Mouse (Mus musculus): ENCODE results near the gene Cdh4. TPM values are rescaled to one million over a fixed set of nuclear protein-coding genes. Genes with fewer than 3 reads are reported as not detected.

Gene Cdh4
- total and polyA plus RNA-seq, 2 experiments from 2014 or later: 0.51 to 2.1 TPM

DNA sequence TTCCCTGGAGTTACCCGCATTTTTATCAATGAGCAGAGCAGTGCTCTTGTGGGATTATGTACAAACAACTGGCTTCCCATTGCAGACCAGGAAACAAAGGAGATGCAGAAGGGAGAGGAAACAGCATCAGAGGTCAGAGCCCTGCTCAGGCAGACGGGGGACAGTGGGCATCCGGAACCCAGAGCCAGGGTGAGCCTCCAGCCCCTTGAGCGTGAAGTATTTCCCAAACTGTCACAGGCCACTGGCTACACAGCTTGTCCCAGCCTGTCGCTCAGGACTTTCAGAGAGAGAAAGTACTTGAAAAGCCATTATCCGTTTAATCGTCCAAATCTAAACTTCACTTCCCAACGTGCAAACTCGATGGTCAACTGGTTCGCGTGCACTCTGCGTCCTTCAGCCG is 142.4 kb downstream of the Cdh4 start:
- WGBS: 59% methylated on average over 13 of the region's 13 CpGs
- Histone ChIP-seq H3K9me3 (replicated peaks; ENCODE audit: control insufficient read depth, low read length) (no peaks in the 10 kb centered on the region), H3K27ac (ENCODE audit: low read depth) (no peak overlapping the region), H3K4me2 (ENCODE audit: low read depth, low read length) (no peak overlapping the region), H3K9ac (replicated peaks; ENCODE audit: low read depth, low read length) (no peak overlapping the region), H3K4me3 (ENCODE audit: low read depth, low read length) (no peak overlapping the region), H3K36me3 (replicated peaks; ENCODE audit: control insufficient read depth, insufficient read depth, low read length) (no peaks in the 10 kb centered on the region), H3K4me1 (ENCODE audit: control insufficient read depth, insufficient read depth) (no peaks in the 10 kb centered on the region), H3K27me3 (ENCODE audit: control insufficient read depth, insufficient read depth, low read length) (no peaks in the 10 kb centered on the region)
- DNase-seq (ENCODE audit: low spot score) (no peak), ATAC-seq (ENCODE audit: insufficient read depth, low read depth) (no peak)
- no peak for TF ChIP-seq CTCF (IDR thresholded peaks at IDR 0.05; ENCODE audit: low read depth)
- no peak for TF ChIP-seq EP300 (IDR thresholded peaks at IDR 0.05; ENCODE audit: low read depth)

GRCm38 (mm10) chr2:179586436-179586835 is 144.2 kb downstream of the Cdh4 start:
- H3K9ac ChIP-seq (replicated peaks; ENCODE audit: low read depth, low read length): no peak overlapping the region
- no peak overlapping the region for H3K4me3 ChIP-seq (ENCODE audit: low read depth, low read length)
- WGBS: 77% methylated on average over 11 of the region's 11 CpGs
- DNase-seq (ENCODE audit: low spot score): no peak
- H3K27me3 ChIP-seq (ENCODE audit: control insufficient read depth, insufficient read depth, low read length): no peaks in the 10 kb centered on the region
- no peaks in the 10 kb centered on the region for H3K36me3 ChIP-seq (replicated peaks; ENCODE audit: control insufficient read depth, insufficient read depth, low read length)
- H3K4me1 ChIP-seq (ENCODE audit: control insufficient read depth, insufficient read depth): no peaks in the 10 kb centered on the region
- no peak overlapping the region for H3K4me2 ChIP-seq (ENCODE audit: low read depth, low read length)
- H3K27ac ChIP-seq (ENCODE audit: low read depth): no peak overlapping the region
- no peaks in the 10 kb centered on the region for H3K9me3 ChIP-seq (replicated peaks; ENCODE audit: control insufficient read depth, low read length)
- no peak for TF ChIP-seq CTCF (IDR thresholded peaks at IDR 0.05; ENCODE audit: low read depth)
- no peak for TF ChIP-seq EP300 (IDR thresholded peaks at IDR 0.05; ENCODE audit: low read depth)
- ATAC-seq (ENCODE audit: insufficient read depth, low read depth): no peak

DNA sequence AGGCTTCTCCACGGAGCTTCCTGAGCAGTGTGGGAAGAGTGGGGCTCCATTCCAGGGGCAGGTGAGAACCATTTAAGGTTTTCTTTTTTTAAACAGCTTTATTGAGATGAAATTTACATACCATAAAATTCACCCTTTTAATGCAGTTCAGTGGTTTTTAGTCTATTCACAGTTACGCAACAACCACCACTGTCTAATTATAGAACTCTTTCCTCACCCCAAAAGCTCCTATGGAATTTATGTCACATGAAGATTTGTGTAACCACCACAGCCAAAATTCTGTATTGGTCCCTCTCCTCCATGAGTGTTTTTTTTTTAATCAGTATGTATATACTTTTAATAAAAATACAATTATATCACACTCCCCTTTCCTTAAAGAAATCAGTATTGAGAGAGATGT is 144.8 kb downstream of the Cdh4 start:
- 62% methylated on average over 2 of the region's 2 CpGs for WGBS
- no peak for TF ChIP-seq EP300 (IDR thresholded peaks at IDR 0.05; ENCODE audit: low read depth)
- TF ChIP-seq CTCF (IDR thresholded peaks at IDR 0.05; ENCODE audit: low read depth): no peak
- Histone ChIP-seq H3K27ac (ENCODE audit: low read depth) (no peak overlapping the region), H3K9me3 (replicated peaks; ENCODE audit: control insufficient read depth, low read length) (no peaks in the 10 kb centered on the region), H3K4me2 (ENCODE audit: low read depth, low read length) (no peak overlapping the region), H3K4me3 (ENCODE audit: low read depth, low read length) (no peak overlapping the region), H3K27me3 (ENCODE audit: control insufficient read depth, insufficient read depth, low read length) (no peaks in the 10 kb centered on the region), H3K36me3 (replicated peaks; ENCODE audit: control insufficient read depth, insufficient read depth, low read length) (no peaks in the 10 kb centered on the region), H3K9ac (replicated peaks; ENCODE audit: low read depth, low read length) (no peak overlapping the region), H3K4me1 (ENCODE audit: control insufficient read depth, insufficient read depth) (no peaks in the 10 kb centered on the region)
- ATAC-seq (ENCODE audit: insufficient read depth, low read depth) (no peak), DNase-seq (ENCODE audit: low spot score) (no peak)

- Histone ChIP-seq H3K4me3 (ENCODE audit: low read depth, low read length) (no peak overlapping the region), H3K27ac (ENCODE audit: low read depth) (no peak overlapping the region), H3K4me1 (ENCODE audit: control insufficient read depth, insufficient read depth) (no peaks in the 10 kb centered on the region), H3K36me3 (replicated peaks; ENCODE audit: control insufficient read depth, insufficient read depth, low read length) (no peaks in the 10 kb centered on the region), H3K9ac (replicated peaks; ENCODE audit: low read depth, low read length) (no peak overlapping the region), H3K9me3 (replicated peaks; ENCODE audit: control insufficient read depth, low read length) (no peaks in the 10 kb centered on the region), H3K27me3 (ENCODE audit: control insufficient read depth, insufficient read depth, low read length) (no peaks in the 10 kb centered on the region), H3K4me2 (ENCODE audit: low read depth, low read length) (no peak overlapping the region)
- WGBS: 52% methylated on average over 5 of the region's 5 CpGs
- TF ChIP-seq CTCF (IDR thresholded peaks at IDR 0.05; ENCODE audit: low read depth): no peak
- no peak for DNase-seq (ENCODE audit: low spot score)
- no peak for ATAC-seq (ENCODE audit: insufficient read depth, low read depth)
Observed at GRCm38 (mm10) chr2:179591661-179592060, 149.4 kb downstream of the Cdh4 start.

- no peaks in the 10 kb centered on the region for H3K9me3 ChIP-seq (replicated peaks; ENCODE audit: control insufficient read depth, low read length)
- no peaks in the 10 kb centered on the region for H3K36me3 ChIP-seq (replicated peaks; ENCODE audit: control insufficient read depth, insufficient read depth, low read length)
- H3K4me3 ChIP-seq (ENCODE audit: low read depth, low read length): no peak overlapping the region
- DNase-seq (ENCODE audit: low spot score) (no peak), ATAC-seq (ENCODE audit: insufficient read depth, low read depth) (no peak)
- H3K27me3 ChIP-seq (ENCODE audit: control insufficient read depth, insufficient read depth, low read length): no peaks in the 10 kb centered on the region
- TF ChIP-seq EP300 (IDR thresholded peaks at IDR 0.05; ENCODE audit: low read depth): no peak
- no peak for TF ChIP-seq CTCF (IDR thresholded peaks at IDR 0.05; ENCODE audit: low read depth)
- H3K4me2 ChIP-seq (ENCODE audit: low read depth, low read length): no peak overlapping the region
- H3K27ac ChIP-seq (ENCODE audit: low read depth): no peak overlapping the region
- 70% methylated on average over 4 of the region's 4 CpGs for WGBS
- H3K9ac ChIP-seq (replicated peaks; ENCODE audit: low read depth, low read length): no peak overlapping the region
- H3K4me1 ChIP-seq (ENCODE audit: control insufficient read depth, insufficient read depth): no peaks in the 10 kb centered on the region
Observed at GRCm38 (mm10) chr2:179595013-179595412, 152.8 kb downstream of the Cdh4 start.

- no peaks in the 10 kb centered on the region for H3K27me3 ChIP-seq (ENCODE audit: control insufficient read depth, insufficient read depth, low read length)
- DNase-seq (ENCODE audit: low spot score) (no peak), ATAC-seq (ENCODE audit: insufficient read depth, low read depth) (no peak)
- TF ChIP-seq EP300 (IDR thresholded peaks at IDR 0.05; ENCODE audit: low read depth): no peak
- no peak for TF ChIP-seq CTCF (IDR thresholded peaks at IDR 0.05; ENCODE audit: low read depth)
- no peaks in the 10 kb centered on the region for H3K9me3 ChIP-seq (replicated peaks; ENCODE audit: control insufficient read depth, low read length)
- no peak overlapping the region for H3K4me3 ChIP-seq (ENCODE audit: low read depth, low read length)
- no peaks in the 10 kb centered on the region for H3K4me1 ChIP-seq (ENCODE audit: control insufficient read depth, insufficient read depth)
- WGBS: 75% methylated on average over 11 of the region's 11 CpGs
- no peaks in the 10 kb centered on the region for H3K36me3 ChIP-seq (replicated peaks; ENCODE audit: control insufficient read depth, insufficient read depth, low read length)
- H3K27ac ChIP-seq (ENCODE audit: low read depth): no peak overlapping the region
- H3K9ac ChIP-seq (replicated peaks; ENCODE audit: low read depth, low read length): no peak overlapping the region
- no peak overlapping the region for H3K4me2 ChIP-seq (ENCODE audit: low read depth, low read length)
Observed at GRCm38 (mm10) chr2:179598886-179599285, 156.7 kb downstream of the Cdh4 start.

All from heart, postnatal 0 days (tissue).